Mouse (Mus musculus) B cell, adult 2 months (primary cell): ENCODE data around the gene Ap2a1.

Experiments
- DNase-seq, 2 experiments: peaks; one replicate each; pipeline ENCODE4 v3.0.0; 2022

Gene Ap2a1

GRCm38 (mm10) chr7:44929204-44930151 lies at the start of gene Ap2a1:
TSS of gene Ap2a1 (minus strand) at chr7:44929496.
- peak; percentile 98 to 99 for DNase-seq

- no peak for DNase-seq
Measured at GRCm38 (mm10) chr7:44978300-44978699, 49.0 kb upstream of the Ap2a1 start.

GRCm38 (mm10) chr7:44975117-44975419 lies 45.8 kb upstream of the Ap2a1 start:
- no peak for DNase-seq

- peak in 1 of 2 experiments; percentile 36 for DNase-seq
Measured at GRCm38 (mm10) chr7:44974383-44975116, 45.3 kb upstream of the Ap2a1 start, which contains the start of gene Cpt1c. TSS of gene Cpt1c (minus strand) at chr7:44974851.

GRCm38 (mm10) chr7:44973415-44974130 lies 44.3 kb upstream of the Ap2a1 start:
- DNase-seq, result no peak

- DNase-seq, result no peak
Measured at GRCm38 (mm10) chr7:44971142-44971541, 41.8 kb upstream of the Ap2a1 start.

GRCm38 (mm10) chr7:44970231-44970691 lies 41.0 kb upstream of the Ap2a1 start:
- peak; percentile 75 to 78 for DNase-seq

- no peak for DNase-seq
Measured at GRCm38 (mm10) chr7:44966638-44967037, 37.3 kb upstream of the Ap2a1 start.

GRCm38 (mm10) chr7:44965975-44966374 lies 36.7 kb upstream of the Ap2a1 start:
- DNase-seq, result peak in 1 of 2 experiments; percentile 37

- no peak for DNase-seq
Measured at GRCm38 (mm10) chr7:44964990-44965389, 35.7 kb upstream of the Ap2a1 start.

- no peak for DNase-seq
Measured at GRCm38 (mm10) chr7:44962831-44963230, 33.5 kb upstream of the Ap2a1 start.

- DNase-seq, result no peak
Measured at GRCm38 (mm10) chr7:44962337-44962736, 33.0 kb upstream of the Ap2a1 start.

- no peak for DNase-seq
Measured at GRCm38 (mm10) chr7:44960512-44960910, 31.2 kb upstream of the Ap2a1 start.

GRCm38 (mm10) chr7:44959874-44960511 lies 30.7 kb upstream of the Ap2a1 start:
- peak; percentile 67 to 70 for DNase-seq

- no peak for DNase-seq
Measured at GRCm38 (mm10) chr7:44959281-44959680, 30.0 kb upstream of the Ap2a1 start.

GRCm38 (mm10) chr7:44958208-44958607 lies 28.9 kb upstream of the Ap2a1 start:
- peak; percentile 46 to 49 for DNase-seq

- no peak for DNase-seq
Measured at GRCm38 (mm10) chr7:44957183-44957835, 28.0 kb upstream of the Ap2a1 start.

- no peak for DNase-seq
Measured at GRCm38 (mm10) chr7:44956266-44956665, 27.0 kb upstream of the Ap2a1 start.

- peak; percentile 55 to 58 for DNase-seq
Measured at GRCm38 (mm10) chr7:44955628-44956027, 26.3 kb upstream of the Ap2a1 start.

- no peak for DNase-seq
Measured at GRCm38 (mm10) chr7:44954091-44954885, 25.0 kb upstream of the Ap2a1 start.

- no peak for DNase-seq
Measured at GRCm38 (mm10) chr7:44953561-44953960, 24.3 kb upstream of the Ap2a1 start.
